Mouse (Mus musculus): ENCODE results near the gene Enpp7.

Enpp7 gene

DNA sequence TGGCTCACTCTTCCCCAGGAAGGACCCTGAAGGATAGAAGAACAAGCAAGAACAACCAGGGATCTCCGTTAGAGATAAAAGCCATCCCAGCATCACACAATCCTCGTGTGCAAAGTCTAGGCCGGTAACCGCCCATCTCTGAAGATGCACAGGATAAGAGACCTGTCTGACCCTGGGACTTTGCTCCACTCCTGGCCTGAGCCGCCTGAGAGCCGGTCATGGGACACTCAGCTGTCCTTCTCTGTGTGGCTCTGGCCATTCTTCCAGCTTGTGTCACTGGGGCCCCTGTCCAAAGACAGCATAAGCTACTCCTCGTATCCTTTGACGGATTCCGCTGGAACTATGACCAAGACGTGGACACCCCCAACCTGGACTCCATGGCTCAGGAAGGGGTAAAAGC is at the start of gene Enpp7:
Gene Enpp7, plus strand, starts transcription at position 190 of the 400 bp plus-strand sequence.
- no peak for DNase-seq (ENCODE audit: inconsistent age in 2 of 2, low spot score in 1 of 2)

- DNase-seq (ENCODE audit: inconsistent age in 2 of 2, low spot score in 1 of 2): no peak
Observed at GRCm38 (mm10) chr11:118939731-118940130, 48.3 kb upstream of the Enpp7 start.

DNA sequence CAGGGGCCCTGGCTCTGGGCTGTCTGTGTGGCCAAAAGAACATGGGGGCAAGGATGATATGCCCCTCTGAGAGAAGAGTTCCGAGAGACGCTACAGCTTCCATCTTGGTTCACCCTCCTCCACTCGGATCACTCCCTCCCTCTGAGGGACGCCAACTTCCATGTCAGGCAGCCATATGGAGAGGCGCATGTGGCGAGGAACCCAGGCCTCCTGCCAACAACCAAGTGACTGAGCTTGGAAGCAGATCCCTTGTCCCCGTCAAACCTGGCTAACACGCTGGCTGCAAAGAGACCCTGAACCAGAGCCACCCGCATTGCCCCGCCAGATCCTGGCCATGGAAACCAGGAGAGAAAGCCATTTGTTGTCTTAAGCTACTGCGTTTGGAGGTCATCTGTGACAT is 47.4 kb upstream of the Enpp7 start:
- DNase-seq (ENCODE audit: inconsistent age in 2 of 2, low spot score in 1 of 2): no peak

GRCm38 (mm10) chr11:118941268-118941667 is 46.7 kb upstream of the Enpp7 start:
- no peak for DNase-seq (ENCODE audit: inconsistent age in 2 of 2, low spot score in 1 of 2)

- DNase-seq (ENCODE audit: inconsistent age in 2 of 2, low spot score in 1 of 2): no peak
Observed at GRCm38 (mm10) chr11:118945868-118946267, 42.1 kb upstream of the Enpp7 start.

DNA sequence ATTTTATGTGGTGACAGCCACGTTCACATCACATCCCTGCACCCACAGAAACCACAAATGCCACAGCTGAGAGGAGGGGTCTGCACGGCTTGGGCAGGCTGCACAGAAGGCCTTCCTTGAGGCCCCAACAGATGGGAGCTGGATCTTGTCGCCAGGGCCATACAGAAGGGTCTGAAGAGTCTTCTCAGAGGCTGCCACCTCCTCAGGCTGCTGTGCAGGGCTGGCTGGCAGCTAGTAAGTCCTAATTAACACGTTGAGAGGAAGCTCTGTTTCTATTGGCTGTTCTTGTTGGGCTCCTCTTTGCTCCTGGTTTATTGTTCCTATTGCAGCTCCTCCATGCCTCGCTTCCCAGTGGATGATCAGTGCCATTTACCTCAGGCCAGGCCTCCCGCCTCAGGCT is 33.0 kb upstream of the Enpp7 start:
- DNase-seq (ENCODE audit: inconsistent age in 2 of 2, low spot score in 1 of 2): no peak

GRCm38 (mm10) chr11:118957070-118957471 is 30.9 kb upstream of the Enpp7 start:
- no peak for DNase-seq (ENCODE audit: inconsistent age in 2 of 2, low spot score in 1 of 2)

DNA sequence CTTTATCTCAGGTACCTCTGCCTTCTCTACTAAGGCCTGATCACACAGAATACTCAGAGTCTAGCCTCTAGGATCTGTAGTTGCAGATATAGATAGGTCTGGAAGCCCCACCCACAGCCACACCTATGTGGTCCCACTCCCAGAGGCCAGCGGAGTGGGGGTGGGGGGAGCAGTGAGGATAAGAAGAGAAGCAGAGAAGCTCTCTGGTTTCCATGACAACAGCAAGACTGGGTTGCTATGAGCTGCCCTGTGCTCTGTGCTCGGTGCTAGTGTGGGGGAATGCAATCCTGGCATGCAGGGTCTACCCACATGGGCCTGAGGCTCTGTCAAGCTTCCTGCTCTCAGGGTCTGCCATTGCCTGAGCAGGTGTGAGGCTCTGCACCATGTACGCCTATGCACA is 27.3 kb upstream of the Enpp7 start:
- DNase-seq (ENCODE audit: inconsistent age in 2 of 2, low spot score in 1 of 2): no peak

DNA sequence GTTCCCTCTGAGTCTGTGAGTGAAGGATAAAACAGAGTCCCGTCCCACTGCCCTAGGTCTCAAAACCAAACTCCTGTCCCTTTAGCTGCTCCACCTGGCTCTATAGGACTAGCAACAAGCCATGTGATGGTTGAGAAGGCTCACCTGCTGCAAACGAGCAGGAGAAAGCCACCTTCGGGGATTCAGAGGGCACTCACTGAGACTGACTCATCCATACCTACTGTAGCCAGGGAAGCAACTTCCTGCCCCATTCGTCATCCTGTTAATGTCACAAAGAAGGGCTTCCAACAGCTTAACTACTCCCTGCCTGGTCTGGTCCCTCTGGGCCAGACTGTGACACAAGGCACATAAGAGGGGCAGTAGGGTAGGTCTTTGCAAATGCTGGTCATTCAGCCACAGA is 25.5 kb upstream of the Enpp7 start:
- no peak for DNase-seq (ENCODE audit: inconsistent age in 2 of 2, low spot score in 1 of 2)

DNA sequence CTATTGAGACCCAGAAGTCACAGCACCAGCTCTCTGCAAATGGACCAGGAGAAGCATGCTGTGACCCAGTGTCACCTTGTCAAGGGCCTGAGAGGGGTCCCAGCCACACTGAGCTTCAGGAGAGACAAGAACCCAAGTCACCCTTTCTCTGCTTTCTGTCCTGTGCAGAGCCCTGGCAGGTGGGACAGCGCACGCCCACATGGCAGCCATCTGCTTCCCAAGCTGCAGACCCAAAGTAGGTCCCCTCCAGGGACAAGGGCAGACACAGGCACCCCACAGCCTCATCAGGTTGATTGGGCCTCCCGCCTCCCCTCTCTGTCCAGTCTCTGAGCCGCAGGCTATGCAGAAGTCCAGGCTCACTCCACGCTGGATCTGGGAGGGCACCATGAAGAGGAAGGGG is 24.1 kb upstream of the Enpp7 start:
- no peak for DNase-seq (ENCODE audit: inconsistent age in 2 of 2, low spot score in 1 of 2)

DNA sequence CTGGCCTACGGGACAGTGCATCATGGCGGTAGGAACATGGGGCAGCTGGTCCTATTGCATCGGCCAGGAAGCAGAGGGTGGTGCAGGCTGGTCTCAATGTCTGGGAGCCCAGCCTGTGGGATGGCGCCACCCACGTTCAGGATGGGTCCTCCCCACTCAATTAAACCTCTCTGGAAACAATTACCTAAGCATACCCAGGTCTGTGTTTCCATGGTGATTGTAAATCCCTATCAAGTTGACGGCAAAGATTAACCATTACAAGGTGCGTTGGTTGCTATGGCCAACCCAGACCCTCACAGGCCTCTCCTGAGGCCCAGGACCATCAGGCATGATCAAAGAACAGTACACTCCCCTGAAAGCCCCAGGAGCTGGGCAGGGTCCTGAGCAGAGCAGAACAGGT is 22.9 kb upstream of the Enpp7 start:
- no peak for DNase-seq (ENCODE audit: inconsistent age in 2 of 2, low spot score in 1 of 2)

- DNase-seq (ENCODE audit: inconsistent age in 2 of 2, low spot score in 1 of 2): peak; percentile 26 to 53
Observed at GRCm38 (mm10) chr11:118971470-118972034, 16.4 kb upstream of the Enpp7 start.

DNA sequence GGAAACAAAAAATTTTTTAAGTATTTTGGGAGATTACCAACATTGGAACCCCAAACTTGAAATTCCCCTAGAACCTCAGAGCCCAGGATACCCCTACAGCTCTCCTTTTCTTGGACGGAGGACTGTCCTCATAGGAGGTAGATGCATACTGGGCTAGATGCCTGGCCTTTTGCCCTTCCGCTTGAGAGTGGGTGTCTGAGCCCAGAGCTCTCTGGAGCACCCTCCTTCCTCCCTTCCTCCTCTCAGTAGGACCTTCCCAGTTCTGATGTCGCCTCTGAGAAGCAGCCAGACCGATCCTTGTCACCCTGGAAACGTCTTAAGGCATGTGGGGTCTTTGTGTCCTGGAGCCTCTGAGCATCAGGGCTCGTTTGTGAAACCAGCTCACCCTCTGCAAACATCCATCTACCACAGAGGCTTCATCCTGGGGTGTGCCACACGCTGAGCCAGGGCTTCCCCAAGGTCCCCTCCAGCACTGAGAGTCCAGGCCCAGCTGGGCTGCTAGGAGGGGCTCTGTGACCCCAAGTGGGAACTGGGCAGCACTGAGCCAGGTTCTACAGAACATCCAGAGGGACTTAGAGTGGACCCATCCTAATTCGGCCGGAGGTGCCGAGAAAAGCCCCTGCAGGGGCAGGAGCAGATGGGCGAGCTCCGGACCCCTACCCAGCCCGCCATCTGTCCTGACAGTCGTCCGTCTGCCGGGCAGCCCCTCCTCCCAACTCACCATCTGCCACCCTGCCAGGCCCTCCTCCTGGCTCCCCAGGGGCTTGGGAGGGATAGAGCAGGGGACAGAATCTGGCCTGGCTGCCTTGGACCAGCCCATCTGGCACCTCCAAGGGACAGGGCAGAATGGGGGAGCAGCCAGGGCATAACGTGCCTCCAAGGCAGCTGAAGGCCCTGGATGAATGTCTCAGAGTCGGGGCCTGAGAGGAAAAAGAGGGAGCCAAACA is 15.3 kb upstream of the Enpp7 start:
- no peak for DNase-seq (ENCODE audit: inconsistent age in 2 of 2, low spot score in 1 of 2)

DNA sequence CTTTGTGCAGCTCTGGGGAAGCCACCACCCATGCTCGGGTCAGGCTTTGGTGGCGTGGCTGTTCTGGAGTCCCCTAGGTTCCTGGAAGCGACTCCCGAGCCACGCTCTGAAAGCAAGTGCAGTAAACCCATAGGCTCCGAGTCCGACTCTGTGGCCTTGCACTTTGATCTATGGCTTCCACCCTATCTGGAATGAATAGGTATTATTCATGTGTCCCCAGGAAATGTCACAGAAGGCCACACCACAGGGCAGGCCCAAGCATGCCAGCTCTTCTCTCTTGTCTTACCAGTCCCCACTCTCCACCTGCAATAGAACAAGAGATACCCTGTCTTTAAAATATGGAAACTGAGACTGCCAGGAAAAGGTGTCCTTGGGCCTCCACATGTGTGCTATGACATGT is 13.6 kb upstream of the Enpp7 start:
- DNase-seq (ENCODE audit: inconsistent age in 2 of 2, low spot score in 1 of 2): no peak

DNA sequence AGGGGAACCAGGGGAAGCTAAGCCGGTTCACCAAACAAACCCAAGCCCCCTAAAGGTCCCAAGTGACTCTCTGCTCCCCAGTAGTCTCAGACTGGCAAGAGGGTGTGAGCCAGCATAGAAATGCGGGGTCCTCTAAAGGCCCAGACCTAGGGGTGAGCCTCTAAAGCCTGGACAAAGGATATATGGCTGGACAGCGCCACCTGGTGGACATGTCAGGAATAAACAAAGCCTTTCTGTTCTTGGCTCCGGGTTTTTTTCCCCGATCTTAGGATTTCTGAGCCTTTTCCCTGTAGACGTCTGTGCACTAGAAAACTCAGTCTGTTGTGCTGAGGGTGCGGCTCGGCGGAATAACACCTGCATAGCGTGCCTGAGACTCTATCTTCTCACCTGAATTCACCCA is 12.6 kb upstream of the Enpp7 start:
- peak; percentile 41 to 87 for DNase-seq (ENCODE audit: inconsistent age in 2 of 2, low spot score in 1 of 2)

DNA sequence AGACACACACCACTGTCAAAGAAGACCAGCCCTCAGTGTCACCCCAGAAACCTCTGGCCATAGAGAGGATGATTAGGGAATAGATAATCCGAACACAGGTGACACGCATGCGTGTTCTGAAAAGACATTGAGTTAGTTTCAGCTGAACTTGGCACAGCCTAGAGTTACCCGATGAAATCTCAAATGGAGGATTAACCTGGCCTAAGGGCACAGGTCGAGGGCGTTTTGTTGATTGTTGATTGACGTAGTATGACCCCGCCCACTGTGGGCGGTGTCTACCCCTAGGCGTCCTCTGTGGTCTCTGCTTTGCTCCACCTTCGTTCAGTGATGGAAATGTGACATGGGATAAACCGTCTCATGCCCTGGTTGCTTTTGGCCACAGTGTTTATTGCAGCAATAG is 12.1 kb upstream of the Enpp7 start:
- peak in 1 of 2 experiments; percentile 43 for DNase-seq (ENCODE audit: inconsistent age in 2 of 2, low spot score in 1 of 2)

- no peak for DNase-seq (ENCODE audit: inconsistent age in 2 of 2, low spot score in 1 of 2)
Observed at GRCm38 (mm10) chr11:118980388-118980787, 7.6 kb upstream of the Enpp7 start.

DNA sequence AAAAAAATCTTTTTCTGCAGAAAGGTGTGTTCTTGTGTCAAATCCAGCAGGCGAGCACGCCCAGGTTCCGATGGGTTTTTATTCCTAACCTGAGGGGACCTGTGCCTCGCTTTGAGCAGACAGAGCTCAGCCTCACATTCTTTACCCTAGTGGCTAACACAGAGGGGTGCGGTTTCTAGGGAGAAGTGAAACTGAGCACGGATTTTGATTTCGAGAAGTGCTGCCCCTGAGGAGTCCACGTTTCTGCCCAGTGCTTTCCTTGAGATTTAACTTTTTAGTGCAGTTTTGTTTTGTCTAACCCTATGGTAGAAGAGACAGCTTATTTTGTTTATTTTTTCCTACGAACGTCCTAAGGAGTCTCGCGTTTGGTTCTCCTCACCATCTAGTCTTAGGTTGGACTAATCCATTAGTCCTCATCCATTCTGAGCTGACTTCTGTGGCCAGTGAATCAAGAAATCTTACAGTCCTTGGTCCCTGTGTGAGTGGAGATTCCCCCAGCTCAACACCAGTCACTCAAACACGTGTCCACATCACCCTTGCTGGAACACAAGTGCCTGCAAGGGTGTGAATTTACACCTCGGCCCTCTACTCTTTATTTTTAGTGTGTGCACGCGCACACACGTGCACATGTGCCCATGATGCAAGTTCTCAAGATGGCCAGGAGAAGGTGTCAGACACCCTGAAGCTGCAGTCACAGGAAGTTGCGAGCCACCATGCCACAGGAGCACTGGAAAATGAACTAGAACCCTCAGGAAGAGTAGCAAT is 6.8 kb upstream of the Enpp7 start:
- no peak for DNase-seq (ENCODE audit: inconsistent age in 2 of 2, low spot score in 1 of 2)

GRCm38 (mm10) chr11:118982593-118983113 is 5.3 kb upstream of the Enpp7 start:
- peak in 1 of 2 experiments; percentile 45 for DNase-seq (ENCODE audit: inconsistent age in 2 of 2, low spot score in 1 of 2)

DNA sequence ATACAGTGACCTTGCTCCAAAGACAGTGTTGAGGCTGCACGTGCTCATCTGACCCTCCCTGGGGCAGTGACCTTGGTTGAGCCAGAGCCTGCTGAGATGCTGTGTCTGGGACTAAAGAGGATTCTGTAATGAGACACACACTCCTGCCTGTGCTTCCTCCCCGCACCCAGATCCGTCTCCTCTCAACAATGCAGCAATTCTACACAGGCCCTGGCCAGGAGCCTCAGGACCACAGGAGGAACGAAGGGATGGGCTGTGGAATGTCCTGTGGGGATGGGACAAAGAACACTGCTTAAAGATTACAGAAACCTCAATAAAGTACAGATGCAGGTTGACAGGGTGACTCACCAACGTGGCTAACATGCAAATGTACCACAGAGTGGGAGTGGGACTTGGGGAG is 2.4 kb upstream of the Enpp7 start:
- DNase-seq (ENCODE audit: inconsistent age in 2 of 2, low spot score in 1 of 2): no peak

DNA sequence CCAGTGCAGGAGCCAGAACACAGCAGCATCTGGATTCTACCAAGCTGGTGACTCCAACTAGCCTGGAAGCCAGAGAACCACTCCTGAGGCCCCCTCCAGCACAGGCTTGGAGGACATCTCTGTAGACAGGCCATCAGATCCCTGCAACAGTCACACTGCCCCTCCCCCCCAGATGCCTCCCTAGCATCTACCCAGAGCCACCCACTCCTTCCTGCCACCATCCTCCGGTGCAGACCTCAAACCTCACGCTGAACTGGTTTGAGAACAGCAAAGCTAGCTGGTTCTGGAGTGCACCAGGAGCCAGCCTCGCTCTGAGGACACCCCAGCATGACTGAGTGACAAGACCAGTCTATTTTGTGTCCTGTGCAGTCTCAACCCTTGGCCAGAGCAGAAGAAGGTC is 4.8 kb downstream of the Enpp7 start:
- DNase-seq (ENCODE audit: inconsistent age in 2 of 2, low spot score in 1 of 2): no peak

GRCm38 (mm10) chr11:118995448-118995847 is 7.5 kb downstream of the Enpp7 start:
- DNase-seq (ENCODE audit: inconsistent age in 2 of 2, low spot score in 1 of 2): no peak

Data from adrenal gland, adult (tissue).